Mouse (Mus musculus) hindbrain, embryonic 11.5 days (tissue): Measurements from ENCODE around the gene Nrg3. TPM values are rescaled to one million over a fixed set of nuclear protein-coding genes. Genes with fewer than 3 reads are reported as not detected.

Experiments
- ATAC-seq: fragments of 200-750 bp; cut with Nextera tagmentation; 2 replicates; pipeline ENCODE4 v1.8.0; 2017; ENCODE audit warnings: mild to moderate bottlenecking, moderate TSS enrichment, moderate library complexity; ENCODE audit not compliant: low FRiP score
- DNase-seq: peaks from one replicate; pipeline ENCODE4 v3.0.0-alpha.2; 2015; ENCODE audit warnings: low spot score
- H3K27ac ChIP-seq: fragments of 300-500 bp; sonication (generic); 2 replicates; pipeline ENCODE4 v1.5.1; 2014; ENCODE audit warnings: mild to moderate bottlenecking, low read depth, low read length
- H3K27me3 ChIP-seq: fragments of 300-500 bp; sonication (generic); 2 replicates; pipeline ENCODE4 v1.6.1; 2014; ENCODE audit warnings: mild to moderate bottlenecking, low read length, moderate library complexity, mixed read lengths; ENCODE audit not compliant: control insufficient read depth, insufficient read depth
- H3K36me3 ChIP-seq: fragments of 300-500 bp; sonication (generic); 2 replicates; pipeline ENCODE4 v1.6.1; 2014; ENCODE audit warnings: mild to moderate bottlenecking, low read length, moderate library complexity, mixed read lengths; ENCODE audit not compliant: control insufficient read depth, insufficient read depth
- H3K4me1 ChIP-seq: fragments of 300-500 bp; sonication (generic); replicated peaks from 2 replicates; pipeline ENCODE4 v1.6.1; 2014; ENCODE audit warnings: low read length, mixed read lengths; ENCODE audit not compliant: control insufficient read depth, insufficient read depth
- H3K4me2 ChIP-seq: fragments of 300-500 bp; sonication (generic); replicated peaks from 2 replicates; pipeline ENCODE4 v1.6.1; 2014; ENCODE audit warnings: mild to moderate bottlenecking, low read depth, low read length
- H3K4me3 ChIP-seq: fragments of 300-500 bp; sonication (generic); 2 replicates; pipeline ENCODE4 v1.5.1; 2014; ENCODE audit warnings: low read depth, low read length
- H3K9ac ChIP-seq: fragments of 300-500 bp; sonication (generic); 2 replicates; pipeline ENCODE4 v1.6.1; 2014; ENCODE audit warnings: low read depth, low read length
- H3K9me3 ChIP-seq: fragments of 300-500 bp; sonication (generic); 2 replicates; pipeline ENCODE4 v1.6.1; 2016; ENCODE audit warnings: low read length; ENCODE audit not compliant: control insufficient read depth
- WGBS: fragments of 180-500 bp; shearing (Covaris S2); extraction: QIAGEN DNeasy Blood & Tissue Kit; methylation state at CpG from one replicate; pipeline ENCODE4 v1.1.7; 2014; 5-methylcytosine and 5-hydroxymethylcytosine counted together
- polyA plus RNA-seq: library from polyadenylated mRNA; unstranded; fragments of >200 nt; fragmentation: Nextera tagmentation; extraction: Ambion mirVana; gene quantifications from 2 replicates; pipeline ENCODE4 v1.2.1, GENCODE M21; 2014

Gene Nrg3
- polyA plus RNA-seq, 1 experiment from 2014 or later: 2.0 TPM

DNA sequence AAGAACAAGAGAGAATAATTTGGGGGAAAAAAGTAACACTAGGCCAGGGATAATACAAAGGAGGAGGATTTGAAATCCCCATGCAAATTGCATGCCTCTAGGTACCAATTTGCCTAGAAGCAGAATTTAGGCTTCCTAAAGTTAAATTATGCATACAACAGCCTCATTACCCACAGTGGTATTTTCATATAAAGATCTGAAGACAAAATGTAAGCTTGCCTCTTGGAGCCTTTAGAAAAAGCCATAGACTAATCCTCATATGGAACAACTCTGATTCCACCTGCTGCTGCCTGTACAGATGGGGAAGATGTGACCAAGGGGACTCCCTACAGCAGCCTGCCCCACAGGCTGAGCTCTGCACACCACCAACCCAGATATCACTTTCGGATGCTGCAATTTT is 428.6 kb downstream of the Nrg3 start:
- H3K4me2 ChIP-seq: no peak overlapping the region
- ATAC-seq (no peak), DNase-seq (no peak)
- no peaks in the 10 kb centered on the region for H3K27me3 ChIP-seq
- H3K27ac ChIP-seq: no peak overlapping the region
- H3K9me3 ChIP-seq: no peaks in the 10 kb centered on the region
- H3K9ac ChIP-seq: no peak overlapping the region
- no peaks in the 10 kb centered on the region for H3K4me1 ChIP-seq
- H3K4me3 ChIP-seq: no peak overlapping the region
- H3K36me3 ChIP-seq: no peaks in the 10 kb centered on the region
- 93% methylated on average over 1 of the region's 1 CpGs for WGBS

DNA sequence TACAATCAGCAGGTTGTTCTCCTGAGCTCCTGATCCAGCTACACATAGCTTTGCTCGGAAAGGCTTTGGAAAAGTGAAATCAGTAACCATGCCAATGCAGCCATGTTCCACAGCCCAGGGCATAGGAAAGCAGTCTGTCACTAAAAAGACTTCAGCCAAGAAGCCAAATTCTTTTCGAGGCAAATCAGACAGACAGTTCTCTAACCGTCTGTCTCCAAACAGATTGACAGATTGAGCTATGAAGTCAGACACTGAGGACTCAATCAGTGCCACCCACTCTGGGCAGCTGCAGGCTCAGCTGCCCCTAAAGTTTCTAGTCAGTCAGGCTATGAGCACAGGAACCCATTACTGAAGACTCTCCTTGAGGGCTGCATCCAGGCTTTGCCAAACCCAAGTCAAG is 429.1 kb downstream of the Nrg3 start:
- DNase-seq: no peak
- WGBS: 82% methylated on average over 3 of the region's 3 CpGs
- ATAC-seq: no peak
- Histone ChIP-seq H3K4me3 (no peak overlapping the region), H3K9me3 (no peaks in the 10 kb centered on the region), H3K27me3 (no peaks in the 10 kb centered on the region), H3K27ac (no peak overlapping the region), H3K4me2 (no peak overlapping the region), H3K4me1 (no peaks in the 10 kb centered on the region), H3K9ac (no peak overlapping the region), H3K36me3 (no peaks in the 10 kb centered on the region)

DNA sequence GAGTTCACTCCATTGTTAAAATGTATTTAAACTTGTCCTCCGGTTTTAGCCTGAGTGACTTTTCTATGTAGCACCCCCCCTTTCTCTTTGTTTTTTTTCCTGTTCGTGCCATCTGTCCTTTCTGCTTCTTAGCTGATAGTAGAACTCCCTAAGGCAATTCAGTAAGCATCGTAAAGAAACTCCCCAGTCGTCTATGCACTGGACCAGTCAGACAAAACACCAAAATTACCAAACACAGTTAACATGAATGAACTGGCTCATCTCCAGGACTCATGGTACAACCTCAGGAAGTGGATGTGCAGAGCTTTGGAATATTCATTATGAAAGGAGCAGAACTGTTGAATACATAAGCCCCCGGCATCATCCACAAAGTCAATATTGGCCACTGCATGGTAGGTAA is 429.5 kb downstream of the Nrg3 start:
- Histone ChIP-seq H3K4me3 (no peak overlapping the region), H3K4me1 (no peaks in the 10 kb centered on the region), H3K9ac (no peak overlapping the region), H3K4me2 (no peak overlapping the region), H3K27me3 (no peaks in the 10 kb centered on the region), H3K36me3 (no peaks in the 10 kb centered on the region), H3K27ac (no peak overlapping the region), H3K9me3 (no peaks in the 10 kb centered on the region)
- WGBS: 74% methylated on average over 5 of the region's 5 CpGs
- ATAC-seq: no peak
- no peak for DNase-seq

DNA sequence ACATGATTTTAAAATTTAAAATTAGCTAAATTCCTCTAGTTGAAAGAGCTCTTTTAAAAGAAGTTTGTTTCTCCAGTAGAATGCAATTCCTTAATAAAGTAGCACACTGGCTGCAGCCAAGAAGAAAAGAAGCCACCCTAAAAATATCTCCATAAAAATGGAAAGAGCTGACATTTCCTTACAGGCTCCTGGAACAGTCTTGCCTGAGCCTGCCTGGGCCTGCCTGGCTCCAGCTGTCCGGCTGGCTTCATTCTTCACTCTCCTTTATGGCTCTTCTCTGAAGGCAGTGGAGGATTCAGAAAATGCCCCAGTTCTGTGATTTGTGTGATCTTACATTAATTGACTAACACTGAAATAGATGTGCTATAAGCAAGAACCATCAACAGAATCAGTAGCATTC is 433.8 kb downstream of the Nrg3 start:
- Histone ChIP-seq H3K27ac (no peak overlapping the region), H3K9me3 (no peaks in the 10 kb centered on the region), H3K9ac (no peak overlapping the region), H3K4me3 (no peak overlapping the region), H3K36me3 (no peaks in the 10 kb centered on the region), H3K4me2 (no peak overlapping the region), H3K4me1 (no peaks in the 10 kb centered on the region), H3K27me3 (no peaks in the 10 kb centered on the region)
- 81% methylated on average over 1 of the region's 1 CpGs for WGBS
- no peak for DNase-seq
- ATAC-seq: no peak

DNA sequence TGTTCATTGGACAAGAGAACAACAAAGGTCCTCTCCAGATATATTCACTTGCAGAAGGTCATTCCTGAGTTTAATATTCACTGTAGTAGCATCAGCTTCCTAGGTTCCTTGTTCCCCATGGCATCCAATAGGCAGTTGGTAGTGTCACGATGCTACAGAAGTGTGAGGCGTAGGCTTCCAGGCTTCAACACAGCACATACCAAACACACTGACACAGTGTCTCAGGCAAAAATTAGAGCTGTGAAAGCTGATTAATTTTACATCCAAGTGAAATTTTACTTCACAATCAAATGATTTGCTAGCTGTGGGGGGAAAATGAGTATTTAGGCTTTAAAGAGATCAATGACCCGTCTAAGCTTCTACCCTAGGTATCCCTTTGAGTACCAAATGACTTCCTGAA is 438.4 kb downstream of the Nrg3 start:
- no peaks in the 10 kb centered on the region for H3K27me3 ChIP-seq
- no peak for ATAC-seq
- no peak overlapping the region for H3K27ac ChIP-seq
- H3K4me1 ChIP-seq: no peaks in the 10 kb centered on the region
- WGBS: 88% methylated on average over 3 of the region's 3 CpGs
- H3K4me2 ChIP-seq: no peak overlapping the region
- no peaks in the 10 kb centered on the region for H3K9me3 ChIP-seq
- DNase-seq: no peak
- no peak overlapping the region for H3K9ac ChIP-seq
- no peak overlapping the region for H3K4me3 ChIP-seq
- H3K36me3 ChIP-seq: no peaks in the 10 kb centered on the region

DNA sequence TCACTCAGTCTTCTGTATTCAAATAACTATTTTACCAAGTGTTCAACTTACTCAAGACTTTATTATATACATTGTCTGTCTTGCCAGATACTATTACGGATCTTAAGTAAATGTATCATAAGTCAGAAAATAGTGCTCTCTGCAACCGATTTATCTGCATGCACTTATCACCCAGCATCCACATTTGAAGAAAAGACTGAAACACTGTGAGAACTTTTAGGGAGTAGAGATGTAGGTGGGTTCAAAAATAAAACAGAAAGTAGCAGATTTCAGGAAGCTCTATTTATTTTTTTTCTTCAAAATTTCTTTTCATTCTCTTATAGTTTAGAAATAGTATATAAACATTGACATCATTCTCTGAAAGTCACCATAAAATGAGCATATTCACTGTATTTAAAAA is 449.8 kb downstream of the Nrg3 start:
- H3K4me3 ChIP-seq: no peak overlapping the region
- no peaks in the 10 kb centered on the region for H3K36me3 ChIP-seq
- no peak overlapping the region for H3K9ac ChIP-seq
- no peak for ATAC-seq
- no peak overlapping the region for H3K27ac ChIP-seq
- H3K4me1 ChIP-seq: no peaks in the 10 kb centered on the region
- H3K4me2 ChIP-seq: no peak overlapping the region
- H3K9me3 ChIP-seq: no peaks in the 10 kb centered on the region
- DNase-seq: no peak
- H3K27me3 ChIP-seq: no peaks in the 10 kb centered on the region
- WGBS: 91% methylated on average over 2 of the region's 2 CpGs

DNA sequence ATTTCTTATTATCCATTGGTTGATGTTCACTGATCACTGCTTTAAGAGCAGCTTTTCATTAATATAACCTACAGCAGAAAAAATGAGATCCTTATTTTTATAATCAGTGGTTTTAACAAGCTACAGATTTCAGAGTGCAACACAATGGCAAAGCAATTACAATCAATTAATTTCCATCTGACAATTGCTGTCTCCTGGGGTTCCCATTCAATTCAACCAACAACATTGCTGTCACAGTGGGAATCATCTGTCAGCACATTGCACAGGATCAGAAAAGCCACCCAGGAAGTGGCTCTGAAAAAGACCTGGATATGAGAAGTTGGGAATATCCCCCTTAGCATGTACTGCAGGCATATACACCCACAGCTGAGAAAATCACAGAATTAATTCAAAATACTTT is 458.8 kb downstream of the Nrg3 start:
- H3K4me2 ChIP-seq: no peak overlapping the region
- DNase-seq (no peak), ATAC-seq (no peak)
- no peaks in the 10 kb centered on the region for H3K9me3 ChIP-seq
- H3K27me3 ChIP-seq: no peaks in the 10 kb centered on the region
- H3K9ac ChIP-seq: no peak overlapping the region
- H3K4me3 ChIP-seq: no peak overlapping the region
- no peak overlapping the region for H3K27ac ChIP-seq
- no peaks in the 10 kb centered on the region for H3K36me3 ChIP-seq
- H3K4me1 ChIP-seq: no peaks in the 10 kb centered on the region

DNA sequence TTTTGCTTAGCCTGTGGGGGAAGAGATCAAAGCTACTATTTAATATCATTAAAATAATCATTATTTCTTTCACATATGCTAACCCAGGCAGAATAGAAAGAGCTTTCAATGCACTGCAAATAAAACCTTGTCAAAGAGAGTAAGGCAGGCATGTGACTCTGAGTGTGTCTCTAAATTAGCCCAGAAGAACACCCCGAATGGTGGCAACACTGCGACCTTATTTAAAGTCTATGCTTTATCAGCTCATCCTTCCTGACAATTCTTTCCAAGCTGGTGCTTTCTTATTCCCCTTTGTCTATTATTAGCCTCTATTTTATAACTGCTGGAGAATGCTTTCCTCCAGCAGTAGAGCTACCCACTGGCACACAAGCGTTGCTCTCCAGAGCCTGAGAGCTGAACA is 475.0 kb downstream of the Nrg3 start:
- Histone ChIP-seq H3K27me3 (no peaks in the 10 kb centered on the region), H3K4me2 (no peak overlapping the region), H3K9ac (no peak overlapping the region), H3K9me3 (no peaks in the 10 kb centered on the region), H3K36me3 (no peaks in the 10 kb centered on the region), H3K27ac (no peak overlapping the region), H3K4me3 (no peak overlapping the region), H3K4me1 (no peaks in the 10 kb centered on the region)
- ATAC-seq (no peak), DNase-seq (no peak)
- 72% methylated on average over 3 of the region's 3 CpGs for WGBS

DNA sequence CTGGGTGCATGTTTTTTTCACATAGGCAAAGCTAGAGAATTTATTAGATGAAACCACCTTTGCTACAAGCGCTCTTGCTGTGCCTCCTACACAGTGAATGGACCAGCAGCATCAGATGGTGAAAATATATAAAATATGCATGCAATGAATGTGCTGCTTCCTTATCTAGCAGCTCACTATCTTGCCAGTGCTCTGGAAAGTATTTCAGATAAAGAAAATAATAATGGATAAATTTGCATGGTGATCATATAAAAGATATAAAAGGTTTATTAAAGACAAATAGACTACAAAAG is 480.4 kb downstream of the Nrg3 start:
- no peak overlapping the region for H3K4me2 ChIP-seq
- no peak overlapping the region for H3K9ac ChIP-seq
- no peaks in the 10 kb centered on the region for H3K4me1 ChIP-seq
- H3K9me3 ChIP-seq: no peaks in the 10 kb centered on the region
- ATAC-seq (no peak), DNase-seq (no peak)
- H3K36me3 ChIP-seq: no peaks in the 10 kb centered on the region
- H3K4me3 ChIP-seq: no peak overlapping the region
- no peaks in the 10 kb centered on the region for H3K27me3 ChIP-seq
- 94% methylated on average over 1 of the region's 1 CpGs for WGBS
- no peak overlapping the region for H3K27ac ChIP-seq
